Comparison of ENCODE assay signal across 31 mouse cellular contexts in genomic region chr1:55668622-55669237, GRCm38 (mm10).
DNase-seq lines count a peak whose midpoint lies in the region; ATAC-seq and TF ChIP-seq lines count a peak whose summit lies in the region.
"Had no signal": no experiment of that assay in that cellular context is flagged by ENCODE, and none has a peak within 500 bp of the region (broad histone marks: within the 10 kb centered on the region; RNA-seq: fewer than 3 reads in every experiment).

No protein-coding gene starts in this region.

- H3K4me2 ChIP-seq in forebrain, embryonic 13.5 days: no peak overlapping the region
- no peak overlapping the region for H3K4me2 ChIP-seq in midbrain, embryonic 13.5 days (replicated peaks)
- H3K4me2 ChIP-seq in midbrain, embryonic 16.5 days (ENCODE audit: low read length): no peak overlapping the region
- H3K4me2 ChIP-seq in hindbrain, embryonic 13.5 days: no peak overlapping the region
- H3K4me2 ChIP-seq: heart, embryonic 11.5 days; hindbrain, embryonic 12.5 days; limb, embryonic 13.5 days; liver, embryonic 11.5 days; neural tube, embryonic 13.5 days had no signal

- H3K27ac ChIP-seq in forebrain, embryonic 13.5 days: no peak overlapping the region; the same call in 1 of the 2 replicates
- H3K27ac ChIP-seq in forebrain, embryonic 10.5 days: no peak overlapping the region
- H3K27ac ChIP-seq in layer of hippocampus, adult 2 months: peak overlapping the region; percentile 70
- peak overlapping the region; percentile 19; the same call in 1 of the 2 replicates for H3K27ac ChIP-seq in midbrain, embryonic 13.5 days
- no peak overlapping the region for H3K27ac ChIP-seq in midbrain, embryonic 10.5 days (replicated peaks)
- no peak overlapping the region for H3K27ac ChIP-seq in midbrain, embryonic 16.5 days (ENCODE audit: low read length)
- no peak overlapping the region for H3K27ac ChIP-seq in hindbrain, embryonic 13.5 days
- H3K27ac ChIP-seq: gastrocnemius, adult 2 months; hindbrain, embryonic 12.5 days; limb, embryonic 13.5 days; neural tube, embryonic 13.5 days; stomach, postnatal 0 days had no signal

- no peaks in the 10 kb centered on the region for H3K36me3 ChIP-seq in forebrain, embryonic 13.5 days (ENCODE audit: poor library complexity, severe bottlenecking)
- no peaks in the 10 kb centered on the region for H3K36me3 ChIP-seq in forebrain, embryonic 10.5 days (replicated peaks)
- H3K36me3 ChIP-seq in midbrain, embryonic 13.5 days: no peaks in the 10 kb centered on the region
- no peaks in the 10 kb centered on the region for H3K36me3 ChIP-seq in midbrain, embryonic 10.5 days
- H3K36me3 ChIP-seq in midbrain, embryonic 16.5 days (ENCODE audit: control insufficient read depth, insufficient read depth, low read length): no peaks in the 10 kb centered on the region
- no peaks in the 10 kb centered on the region for H3K36me3 ChIP-seq in hindbrain, embryonic 13.5 days
- H3K36me3 ChIP-seq: hindbrain, embryonic 12.5 days; limb, embryonic 13.5 days; neural tube, embryonic 13.5 days had no signal

- no peaks in the 10 kb centered on the region for H3K9me3 ChIP-seq in forebrain, embryonic 13.5 days (replicated peaks)
- no peaks in the 10 kb centered on the region for H3K9me3 ChIP-seq in forebrain, embryonic 10.5 days
- no peaks in the 10 kb centered on the region for H3K9me3 ChIP-seq in midbrain, embryonic 13.5 days
- no peaks in the 10 kb centered on the region for H3K9me3 ChIP-seq in midbrain, embryonic 10.5 days (replicated peaks)
- no peaks in the 10 kb centered on the region for H3K9me3 ChIP-seq in midbrain, embryonic 16.5 days (replicated peaks; ENCODE audit: control insufficient read depth, low read length, poor library complexity, severe bottlenecking)
- H3K9me3 ChIP-seq in hindbrain, embryonic 13.5 days: no peaks in the 10 kb centered on the region
- H3K9me3 ChIP-seq: hindbrain, embryonic 12.5 days; limb, embryonic 13.5 days; neural tube, embryonic 13.5 days had no signal

- no peaks in the 10 kb centered on the region for H3K27me3 ChIP-seq in forebrain, embryonic 13.5 days
- peaks cover 44% of the 10 kb centered on the region for H3K27me3 ChIP-seq in forebrain, embryonic 10.5 days (ENCODE audit: poor library complexity, severe bottlenecking)
- H3K27me3 ChIP-seq in midbrain, embryonic 13.5 days: 0 out of 2 replicates have a peak, but pooled peaks cover 3% of the 10 kb centered on the region
- H3K27me3 ChIP-seq in midbrain, embryonic 10.5 days (ENCODE audit: low read depth, poor library complexity, severe bottlenecking): peaks cover 75% of the 10 kb centered on the region
- H3K27me3 ChIP-seq in midbrain, embryonic 16.5 days (ENCODE audit: control insufficient read depth, insufficient read depth, low read depth, low read length): no peaks in the 10 kb centered on the region
- H3K27me3 ChIP-seq in hindbrain, embryonic 13.5 days: 0 out of 2 replicates have a peak, but pooled peaks cover 3% of the 10 kb centered on the region
- H3K27me3 ChIP-seq: CH12.LX; hindbrain, embryonic 12.5 days; limb, embryonic 13.5 days; neural tube, embryonic 13.5 days had no signal

- H3K4me3 ChIP-seq in forebrain, embryonic 13.5 days: no peak overlapping the region
- H3K4me3 ChIP-seq in forebrain, embryonic 10.5 days: no peak overlapping the region
- no peak overlapping the region for H3K4me3 ChIP-seq in layer of hippocampus, adult 2 months
- H3K4me3 ChIP-seq in midbrain, embryonic 13.5 days (replicated peaks): no peak overlapping the region
- no peak overlapping the region for H3K4me3 ChIP-seq in midbrain, embryonic 10.5 days
- H3K4me3 ChIP-seq in midbrain, embryonic 16.5 days (ENCODE audit: low read depth, low read length): no peak overlapping the region
- H3K4me3 ChIP-seq in hindbrain, embryonic 13.5 days: no peak overlapping the region
- H3K4me3 ChIP-seq: gastrocnemius, adult 2 months; hindbrain, embryonic 12.5 days; limb, embryonic 13.5 days; neural tube, embryonic 13.5 days had no signal

- peak overlapping the region; percentile 27; the same call in 1 of the 2 replicates for H3K9ac ChIP-seq in forebrain, embryonic 13.5 days
- H3K9ac ChIP-seq in midbrain, embryonic 13.5 days (replicated peaks): no peak overlapping the region
- H3K9ac ChIP-seq in midbrain, embryonic 16.5 days (ENCODE audit: low read depth, low read length): no peak overlapping the region
- no peak overlapping the region for H3K9ac ChIP-seq in hindbrain, embryonic 13.5 days
- H3K9ac ChIP-seq: hindbrain, embryonic 12.5 days; limb, embryonic 13.5 days; neural tube, embryonic 13.5 days had no signal

- no peak for TF ChIP-seq CTCF in layer of hippocampus, adult 2 months (conservative IDR thresholded peaks at IDR 0.05)

- 29% methylated on average over 4 of the region's 4 CpGs for WGBS in forebrain, embryonic 13.5 days
- WGBS in forebrain, embryonic 10.5 days: 57% methylated on average over 4 of the region's 4 CpGs
- 36% methylated on average over 4 of the region's 4 CpGs for WGBS in midbrain, embryonic 13.5 days
- 71% methylated on average over 4 of the region's 4 CpGs for WGBS in midbrain, embryonic 10.5 days
- WGBS in midbrain, embryonic 16.5 days: 29% methylated on average over 4 of the region's 4 CpGs
- 53% methylated on average over 4 of the region's 4 CpGs for WGBS in hindbrain, embryonic 13.5 days

- peaks cover 39% of the 10 kb centered on the region for H3K4me1 ChIP-seq in forebrain, embryonic 13.5 days
- H3K4me1 ChIP-seq in forebrain, embryonic 10.5 days: peaks cover 38% of the 10 kb centered on the region
- H3K4me1 ChIP-seq in midbrain, embryonic 13.5 days (replicated peaks): peaks cover 33% of the 10 kb centered on the region
- peaks cover 19% of the 10 kb centered on the region for H3K4me1 ChIP-seq in midbrain, embryonic 10.5 days
- H3K4me1 ChIP-seq in midbrain, embryonic 16.5 days (ENCODE audit: control insufficient read depth, insufficient read depth, low read length): peaks cover 28% of the 10 kb centered on the region
- peaks cover 28% of the 10 kb centered on the region for H3K4me1 ChIP-seq in hindbrain, embryonic 13.5 days (replicated peaks)

- no peak for ATAC-seq in forebrain, embryonic 13.5 days
- ATAC-seq in midbrain, embryonic 13.5 days: peak; percentile 32; the same call in 1 of the 2 replicates
- peak; percentile 36 for ATAC-seq in midbrain, embryonic 16.5 days
- ATAC-seq in hindbrain, embryonic 13.5 days (ENCODE audit: low FRiP score): no peak
- ATAC-seq: activated CD4-positive, CD25-positive, alpha-beta regulatory T cell, adult 4 months; intestine, embryonic 16.5 days had no signal

- DNase-seq in forebrain, embryonic 10.5 days (ENCODE audit: extremely low spot score, low spot score): no peak
- peak; percentile 70 for DNase-seq in layer of hippocampus, adult 2 months (ENCODE audit: low spot score in 2 of 2)
- DNase-seq in layer of hippocampus, adult 8-10 months (ENCODE audit: low spot score in 2 of 2): no peak
- DNase-seq in midbrain, embryonic 10.5 days (ENCODE audit: low spot score): no peak
- DNase-seq: adrenal gland, adult 2 months; adrenal gland, postnatal 36 days; cerebellum, adult 8-10 months; cerebellum, postnatal 25 days; gastrocnemius, adult 2 months; gastrocnemius, postnatal 36 days; heart, adult 18-20 months; heart, postnatal 36 days; kidney, adult 9 months; kidney, postnatal 14 days; lung, postnatal 36 days; right cerebral cortex, postnatal 4 days; thymus, adult 18-20 months; thymus, postnatal 25 days had no signal

Comparison
In these comparisons a context has a peak if more than half of its experiments do, and no peak if none do; other contexts are left out.
1. H3K27ac ChIP-seq: peak in layer of hippocampus, adult 2 months (single experiment) and midbrain, embryonic 13.5 days (single experiment); none in forebrain, embryonic 13.5 days (single experiment), forebrain, embryonic 10.5 days (single experiment), midbrain, embryonic 10.5 days (single experiment), midbrain, embryonic 16.5 days (single experiment) and hindbrain, embryonic 13.5 days (single experiment).
2. DNase-seq: peak in layer of hippocampus, adult 2 months (2 of 2); none in forebrain, embryonic 10.5 days (single experiment), layer of hippocampus, adult 8-10 months (0 of 2) and midbrain, embryonic 10.5 days (single experiment).
3. ATAC-seq: peak in midbrain, embryonic 13.5 days (single experiment) and midbrain, embryonic 16.5 days (single experiment); none in forebrain, embryonic 13.5 days (single experiment) and hindbrain, embryonic 13.5 days (single experiment).